Mouse (Mus musculus) liver, embryonic 14.5 days (tissue): ENCODE data around the gene Lrrc7.

Experiments used
- CTCF ChIP-seq: IDR thresholded peaks from 2 replicates; pipeline ENCODE4 v1.5.1; 2016; ENCODE audit warnings: antibody characterized with exemption, low read depth, control low read depth
- EP300 ChIP-seq: IDR thresholded peaks from 2 replicates; pipeline ENCODE4 v1.6.1; 2016; ENCODE audit warnings: antibody characterized with exemption, low read depth

GRCm38 (mm10) chr3:158272700-158273099 lies 289.3 kb downstream of the Lrrc7 start:
- TF ChIP-seq CTCF, result no peak
- no peak for TF ChIP-seq EP300
